Mouse (Mus musculus) olfactory bulb, adult 2 months (tissue): ENCODE data around the gene Mcpt1. TPM values are rescaled to one million over a fixed set of nuclear protein-coding genes. Genes with fewer than 3 reads are reported as not detected.

Experiments
- polyA plus RNA-seq: library from polyadenylated mRNA; stranded (reverse); fragments of >200 nt; gene quantifications from 2 replicates; pipeline ENCODE4 v1.2.4, GENCODE M21; 2012; ENCODE audit warnings: low replicate concordance; ENCODE audit not compliant: missing spikeins, insufficient read depth, insufficient read length

The Mcpt1 gene
- polyA plus RNA-seq, 1 experiment = not detected

Other genes with a start within 250 kb of the Mcpt1 start
- not detected in 2 replicates for gene Adcy4, start 233.9 kb upstream of the Mcpt1 start, polyA plus RNA-seq
- gene Ripk3, start 229.1 kb upstream of the Mcpt1 start, polyA plus RNA-seq = not detected in 2 replicates
- gene Nfatc4, start 194.8 kb upstream of the Mcpt1 start, polyA plus RNA-seq = not detected in 2 replicates
- not detected in 2 replicates for gene Nynrin, start 164.0 kb upstream of the Mcpt1 start, polyA plus RNA-seq
- gene Cbln3, start 133.6 kb upstream of the Mcpt1 start, polyA plus RNA-seq = not detected in 2 replicates
- not detected in 2 replicates for gene Khnyn, start 133.0 kb upstream of the Mcpt1 start, polyA plus RNA-seq
- not detected in 2 replicates for gene Sdr39u1, start 117.7 kb upstream of the Mcpt1 start, polyA plus RNA-seq
- not detected in 2 replicates for gene Cma1, start 73.3 kb upstream of the Mcpt1 start, polyA plus RNA-seq
- gene Cma2, start 67.0 kb upstream of the Mcpt1 start, polyA plus RNA-seq = not detected in 2 replicates
- not detected in 2 replicates for gene Mcpt9, start 12.5 kb downstream of the Mcpt1 start, polyA plus RNA-seq
- not detected in 2 replicates for gene Mcpt2, start 24.1 kb downstream of the Mcpt1 start, polyA plus RNA-seq
- not detected in 2 replicates for gene Mcpt4, start 44.3 kb downstream of the Mcpt1 start, polyA plus RNA-seq
- gene Mcpt8, start 67.3 kb downstream of the Mcpt1 start, polyA plus RNA-seq = not detected in 2 replicates
- not detected in 2 replicates for gene Ctsg, start 84.6 kb downstream of the Mcpt1 start, polyA plus RNA-seq
- not detected in 2 replicates for gene Gzme, start 102.7 kb downstream of the Mcpt1 start, polyA plus RNA-seq
- gene Gzmd, start 114.6 kb downstream of the Mcpt1 start, polyA plus RNA-seq = not detected in 2 replicates
- not detected in 2 replicates for gene Gzmg, start 141.6 kb downstream of the Mcpt1 start, polyA plus RNA-seq
- gene Gzmn, start 156.6 kb downstream of the Mcpt1 start, polyA plus RNA-seq = not detected in 2 replicates
- not detected in 2 replicates for gene Gzmf, start 193.4 kb downstream of the Mcpt1 start, polyA plus RNA-seq
- gene Gzmc, start 216.7 kb downstream of the Mcpt1 start, polyA plus RNA-seq = not detected in 2 replicates
- not detected in 2 replicates for gene Gzmb, start 244.3 kb downstream of the Mcpt1 start, polyA plus RNA-seq